Mouse (Mus musculus): ENCODE measurements around the gene Kdm6a. TPM values are rescaled to one million over a fixed set of nuclear protein-coding genes. Genes with fewer than 3 reads are reported as not detected.

Kdm6a gene
- total RNA-seq (2021), result 10 to 100 TPM; 30.7 to 53.3 TPM

DNA sequence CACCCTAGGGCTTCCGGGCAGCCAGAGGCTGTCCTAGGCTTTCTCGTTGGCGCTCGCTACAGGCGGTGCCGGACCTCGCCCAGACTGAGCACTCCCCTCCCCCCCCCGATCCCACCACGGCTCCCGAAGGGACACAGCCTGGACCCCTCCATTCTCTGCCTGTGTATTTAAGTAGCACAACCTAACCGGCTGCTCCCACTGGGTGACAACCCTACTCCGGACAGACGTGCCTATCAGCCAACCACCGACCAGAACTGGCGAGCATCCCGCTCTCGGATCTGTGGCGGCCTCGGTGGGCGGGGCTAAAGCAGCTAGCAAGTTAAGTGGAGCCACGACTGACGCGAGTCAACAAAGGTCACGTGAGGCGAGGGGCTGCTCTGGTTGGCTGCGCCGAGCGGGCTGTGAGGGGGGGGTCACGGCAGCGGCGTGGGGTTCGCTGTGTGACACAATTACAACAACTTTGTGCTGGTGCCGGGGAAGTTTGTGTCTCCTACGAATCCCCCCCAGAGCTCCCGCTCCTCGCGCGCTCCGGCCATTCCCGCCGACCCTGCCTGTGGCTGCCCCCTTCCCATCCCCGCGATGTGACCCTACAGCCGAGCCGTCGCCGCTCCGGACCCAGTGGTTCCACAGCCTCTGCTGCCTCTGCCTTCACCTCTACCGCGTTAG lies at the start of gene Kdm6a:
Gene Kdm6a, plus strand, starts transcription at position 384 of the 666 bp plus-strand sequence.
- peak; percentile 100 for DNase-seq

DNA sequence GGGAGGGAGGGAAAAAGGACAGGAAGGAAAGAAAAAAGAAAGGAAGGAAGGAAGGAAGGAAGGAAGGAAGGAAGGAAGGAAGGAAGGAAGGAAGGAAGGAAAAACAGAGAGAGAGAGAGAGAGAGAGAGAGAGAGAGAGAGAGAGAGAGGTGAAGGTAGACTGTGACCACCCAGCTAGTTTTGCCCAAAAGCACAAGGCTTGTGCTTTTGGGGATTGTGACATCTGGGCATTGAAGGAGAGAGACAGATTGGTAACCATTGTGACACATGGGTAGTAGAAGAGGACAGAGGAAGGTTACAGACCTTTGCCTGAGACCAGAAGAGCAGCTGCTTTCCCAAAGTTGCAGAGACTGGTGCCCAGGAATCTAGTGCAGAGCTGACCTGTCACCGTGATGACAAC lies 16.8 kb upstream of the Kdm6a start, which contains the start of gene Dusp21:
Gene Dusp21, plus strand, starts transcription at position 301 of the 400 bp plus-strand sequence.
- DNase-seq, result no peak

DNA sequence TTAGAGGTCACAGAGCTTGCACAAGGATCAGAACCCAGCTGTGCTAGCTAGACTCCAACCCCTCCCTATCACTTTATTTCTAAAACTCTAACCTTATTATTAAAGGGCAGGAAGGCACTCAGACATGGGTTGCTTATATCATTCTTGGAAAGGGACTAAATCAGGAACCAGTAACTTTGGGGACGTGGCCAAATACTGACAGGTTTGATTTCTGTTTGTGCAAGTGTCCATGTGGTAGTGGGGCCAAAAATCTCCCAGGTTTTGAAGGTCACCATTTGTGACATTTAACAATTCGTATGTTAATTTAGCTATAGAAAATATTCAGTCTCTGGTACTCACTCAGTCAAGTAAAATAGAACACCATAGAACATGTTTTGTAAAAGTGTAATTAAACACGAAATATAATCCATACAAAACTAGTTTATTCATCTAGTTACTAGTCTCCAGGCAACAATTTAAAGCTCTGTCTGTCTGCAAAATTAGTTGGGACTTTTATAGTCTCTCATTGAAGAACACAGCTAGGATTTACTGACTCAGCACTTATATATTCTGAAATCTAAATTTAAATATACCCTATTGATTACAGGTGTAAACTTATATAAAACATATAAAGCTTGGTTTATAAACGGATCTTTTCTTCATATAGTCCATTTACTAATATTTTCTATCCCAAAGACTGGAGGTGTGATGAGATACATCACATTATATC lies 1.5 kb upstream of the Kdm6a start:
- DNase-seq, result no peak

DNA sequence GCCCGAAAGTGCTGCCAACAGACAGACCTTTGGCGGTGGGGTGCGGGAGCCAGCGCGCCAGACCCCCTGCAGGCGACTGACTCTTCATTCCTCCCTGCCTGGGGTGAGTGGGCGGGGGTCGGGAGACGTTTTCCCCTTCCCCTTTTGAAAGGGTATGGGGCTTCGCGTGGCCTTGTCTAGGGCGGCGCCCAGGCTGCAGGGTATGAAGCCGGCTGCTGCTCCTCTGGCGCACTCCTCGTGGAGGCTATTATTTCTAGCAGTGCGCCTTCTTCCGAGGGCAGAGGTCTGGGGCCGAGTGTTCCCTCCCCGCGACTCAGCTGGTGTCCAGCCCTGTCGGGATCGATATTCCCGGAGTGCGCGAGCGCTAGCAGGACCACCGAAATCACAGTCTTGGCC lies 581 bp upstream of the Kdm6a start:
- no peak for DNase-seq

DNA sequence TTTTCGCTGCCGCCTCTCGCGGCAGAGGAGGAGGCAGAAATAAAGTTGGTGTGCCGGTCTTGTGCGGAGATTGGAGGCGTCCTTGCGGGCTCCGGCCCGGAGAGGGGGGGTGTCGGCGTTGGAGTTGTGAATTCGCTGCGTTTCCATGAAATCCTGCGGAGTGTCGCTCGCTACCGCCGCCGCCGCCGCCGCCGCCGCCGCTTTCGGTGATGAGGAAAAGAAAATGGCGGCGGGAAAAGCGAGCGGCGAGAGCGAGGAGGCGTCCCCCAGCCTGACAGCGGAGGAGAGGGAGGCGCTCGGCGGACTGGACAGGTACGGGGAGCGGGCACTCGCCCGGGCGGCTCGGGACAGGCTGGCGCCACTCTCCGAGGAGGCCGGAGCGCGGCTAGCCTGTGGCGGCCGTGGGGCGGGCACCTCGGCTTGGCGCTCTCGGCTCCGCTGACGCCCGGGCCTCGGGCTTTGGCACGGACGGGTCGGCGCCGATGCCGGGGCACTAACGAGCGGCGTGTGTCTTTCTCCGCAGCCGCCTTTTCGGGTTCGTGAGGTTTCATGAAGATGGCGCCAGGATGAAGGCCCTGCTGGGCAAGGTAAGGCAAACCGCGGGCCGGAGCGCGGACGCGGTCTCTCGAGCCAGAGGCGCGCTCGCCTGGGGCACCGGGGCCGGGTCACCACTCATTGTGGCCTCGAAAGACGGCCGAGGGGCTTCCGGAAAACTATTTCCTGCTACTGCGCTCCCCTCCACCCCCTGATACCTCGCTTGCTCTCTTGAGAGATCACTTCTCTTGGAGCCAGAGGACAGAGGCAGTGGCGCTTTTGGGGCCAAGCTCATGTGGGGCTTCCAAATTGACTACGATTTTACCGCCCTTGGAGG lies 721 bp downstream of the Kdm6a start:
- DNase-seq, result peak; percentile 70

DNA sequence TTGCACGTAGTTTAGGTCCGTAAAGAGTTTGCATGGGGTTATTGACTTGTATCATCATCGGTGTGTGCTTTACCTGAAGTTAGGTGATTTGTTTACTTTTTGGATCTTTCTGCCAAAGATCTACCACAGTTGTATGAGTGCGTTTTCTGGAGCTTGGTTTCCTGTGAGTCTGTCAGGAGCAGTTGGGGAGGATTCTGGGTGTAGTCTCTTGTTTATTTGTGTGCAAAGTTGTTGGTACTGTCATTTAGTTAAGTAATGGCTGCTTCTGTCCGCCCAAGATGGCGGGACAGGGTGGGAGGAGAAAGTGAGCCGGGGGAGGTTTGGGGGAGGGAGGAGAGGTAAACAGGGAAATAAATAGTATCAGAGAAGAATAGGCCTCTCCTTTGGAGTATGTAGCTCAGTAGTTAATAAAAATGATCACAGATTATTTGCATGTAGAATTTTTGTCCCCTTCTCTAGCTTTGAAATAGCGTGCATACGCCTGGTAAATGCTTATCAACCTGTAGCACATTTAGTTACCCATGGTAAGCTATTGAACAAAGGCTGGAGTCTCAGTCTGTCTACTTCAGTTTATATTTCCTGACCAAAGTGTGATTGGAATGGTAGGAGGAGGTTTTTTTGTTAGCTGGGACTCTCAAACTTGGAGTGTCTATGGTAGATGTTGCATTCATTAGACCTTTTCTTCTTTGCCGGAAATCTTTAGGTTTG lies 1.7 kb downstream of the Kdm6a start:
- DNase-seq, result peak; percentile 35

DNA sequence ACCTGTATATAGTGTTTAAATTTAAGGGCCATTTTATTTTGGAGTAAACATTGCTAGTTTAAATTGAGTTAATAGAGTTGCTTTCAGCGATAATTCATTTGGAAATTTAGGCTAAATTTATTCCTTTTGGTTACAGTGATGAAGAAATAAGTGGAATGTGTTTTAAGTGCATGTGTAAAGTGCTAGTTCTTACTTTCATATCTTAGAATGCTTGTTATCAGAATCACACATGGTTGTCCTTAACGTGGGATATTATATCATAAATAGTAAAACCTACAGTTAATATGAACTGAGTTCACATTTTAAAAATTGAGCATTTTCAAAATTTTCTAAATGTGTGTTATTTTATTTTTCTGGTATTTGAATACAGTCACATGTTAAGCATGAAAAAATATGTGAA lies 2.7 kb downstream of the Kdm6a start:
- DNase-seq, result no peak

DNA sequence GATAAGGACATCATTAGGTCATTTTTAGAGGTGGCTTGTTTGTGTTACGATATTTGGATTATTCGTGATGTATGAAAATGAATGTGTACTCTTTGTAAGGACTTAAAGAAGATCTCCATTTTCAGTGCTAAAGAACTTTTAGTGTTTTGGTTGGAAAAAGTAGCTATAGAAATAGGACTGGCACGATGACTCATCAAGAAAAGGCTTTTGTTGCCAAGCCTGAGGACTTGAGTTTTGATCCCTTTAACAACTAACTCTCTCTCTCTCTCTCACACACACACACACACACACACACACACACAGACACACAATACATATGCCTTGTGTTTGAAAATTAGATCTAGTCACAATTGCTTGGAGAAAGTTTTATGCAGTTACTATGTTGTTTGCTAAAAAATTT lies 4.6 kb downstream of the Kdm6a start:
- DNase-seq, result no peak

DNA sequence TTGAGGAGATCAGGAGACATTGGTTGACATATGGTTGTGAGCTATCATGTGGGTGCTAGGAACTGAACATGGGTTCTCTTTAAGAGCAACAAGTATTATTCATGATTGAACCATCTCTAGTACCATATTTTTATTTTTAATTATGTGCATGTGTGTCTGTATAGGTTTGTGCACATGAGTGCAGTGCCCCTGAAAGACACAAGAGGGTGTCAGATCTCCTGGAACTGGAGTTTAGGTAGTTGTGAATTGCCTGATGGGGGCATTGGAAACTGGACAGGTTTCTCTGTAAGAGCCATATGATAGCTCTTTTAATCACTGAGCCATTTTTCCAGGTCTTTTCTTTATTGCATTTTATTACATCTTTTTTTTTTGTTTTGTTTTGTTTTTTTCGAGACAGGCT lies 6.6 kb downstream of the Kdm6a start:
- no peak for DNase-seq

DNA sequence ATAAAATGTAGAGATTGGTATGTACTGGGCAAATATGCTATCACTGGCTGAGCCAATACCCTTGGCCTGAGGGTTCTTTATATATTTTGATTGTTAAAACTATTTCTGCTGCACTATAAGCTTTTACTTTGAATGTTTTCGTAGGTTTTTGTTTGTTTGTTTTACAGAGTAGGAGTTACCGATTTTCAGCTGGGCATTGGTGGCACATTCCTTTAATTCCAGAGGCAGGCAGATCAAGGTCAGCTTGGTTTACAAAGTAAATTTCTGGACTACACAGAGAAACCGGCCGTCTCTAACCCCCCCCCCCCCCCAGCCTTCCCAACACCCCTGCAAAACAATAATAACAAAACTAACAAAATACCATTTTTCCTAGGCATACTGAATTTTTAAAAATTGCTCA lies 12.5 kb downstream of the Kdm6a start:
- DNase-seq, result no peak

DNA sequence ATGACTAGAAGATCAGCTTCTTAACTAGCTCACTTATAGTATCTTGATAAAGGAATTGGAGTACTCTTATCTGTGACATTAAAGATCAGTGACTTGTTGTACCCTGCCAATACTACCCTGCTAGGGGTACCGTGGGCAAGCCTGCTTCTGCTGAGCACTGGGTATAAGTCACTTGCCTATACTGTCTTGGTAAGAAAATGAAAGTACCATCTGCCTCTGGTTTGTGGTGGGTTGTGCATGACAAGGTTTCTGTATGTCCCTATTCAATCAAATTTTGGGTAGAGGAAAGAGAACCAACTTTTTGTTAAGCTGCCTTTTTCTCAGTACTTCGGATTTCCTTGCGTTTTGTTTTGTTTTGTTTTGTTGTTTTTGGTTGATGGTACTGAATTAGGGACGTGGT lies 15.4 kb downstream of the Kdm6a start:
- DNase-seq, result no peak

DNA sequence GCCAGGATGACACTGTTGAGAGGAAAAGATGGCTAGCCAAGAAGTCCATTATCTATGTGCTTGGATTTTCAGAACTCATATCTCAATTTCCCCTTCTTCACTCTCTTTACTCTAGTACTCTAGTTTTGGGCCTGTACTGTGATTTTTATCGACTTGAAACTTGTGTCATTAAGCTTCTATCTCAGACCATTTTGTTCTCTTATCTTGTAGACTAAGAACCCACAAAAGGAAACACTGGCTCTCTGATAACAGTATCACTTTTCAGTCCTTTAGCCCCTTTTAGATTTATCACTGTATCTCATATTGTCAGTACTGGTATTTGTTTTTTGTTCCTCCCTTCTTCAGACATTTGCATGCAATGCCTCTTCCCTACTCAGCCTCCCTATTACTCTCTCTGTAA lies 17.1 kb downstream of the Kdm6a start:
- no peak for DNase-seq

DNA sequence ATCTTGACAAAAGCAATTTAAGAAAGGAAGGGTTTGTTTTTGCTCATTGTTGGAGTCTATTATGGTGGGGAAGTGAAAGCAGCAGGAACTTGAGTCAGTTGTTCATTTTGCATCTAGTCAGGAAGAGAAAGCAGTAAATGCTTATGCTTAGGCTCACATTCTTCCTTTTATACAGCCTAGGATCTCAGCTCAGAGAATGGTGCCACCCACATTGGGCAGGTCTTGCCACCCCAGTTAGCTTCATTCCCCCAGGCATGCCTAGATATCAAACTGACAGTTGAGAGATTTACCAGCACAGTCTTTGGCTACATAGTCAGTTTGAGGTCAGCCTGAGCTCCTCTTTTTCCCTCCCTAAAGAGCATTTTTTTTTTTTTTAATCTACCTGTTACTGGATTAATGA lies 24.8 kb downstream of the Kdm6a start:
- DNase-seq, result no peak

DNA sequence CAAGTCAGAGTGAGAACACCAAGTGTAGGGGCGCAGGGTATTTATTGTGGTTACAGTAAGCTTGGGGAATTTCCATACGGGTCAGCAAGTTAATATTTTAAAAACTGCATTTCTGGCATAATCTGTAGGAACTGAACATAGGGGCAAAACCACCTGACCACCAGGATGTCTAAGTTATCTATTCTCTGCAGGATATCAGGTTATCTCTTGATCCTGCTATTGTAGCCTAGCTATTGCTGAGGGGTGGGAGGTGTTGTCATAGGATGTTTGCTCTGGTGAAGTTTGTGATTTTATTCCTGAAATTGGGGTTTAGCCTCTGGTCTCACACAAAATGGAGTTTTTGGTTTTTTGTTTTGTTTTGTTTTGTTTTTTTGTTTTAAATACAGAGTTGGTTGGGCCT lies 25.9 kb downstream of the Kdm6a start:
- DNase-seq, result no peak

DNA sequence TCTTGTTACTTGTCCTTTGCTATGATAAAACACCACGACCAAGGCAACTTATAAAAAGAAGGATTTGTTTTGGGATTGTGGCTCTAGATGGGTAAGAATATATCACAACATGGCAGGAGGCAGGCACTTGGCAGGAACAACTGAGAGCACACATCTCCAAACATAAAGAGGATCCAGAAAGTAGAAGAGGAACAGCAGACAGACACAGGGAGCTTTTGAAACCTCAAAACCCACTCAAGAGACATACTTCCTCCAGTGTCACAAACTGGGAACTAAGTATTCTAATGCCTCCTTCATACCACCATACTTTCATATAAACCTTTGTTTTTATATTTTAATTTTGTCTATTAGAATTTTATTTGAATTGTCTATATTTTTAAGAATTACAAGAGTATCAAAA lies 77.2 kb downstream of the Kdm6a start:
- DNase-seq, result no peak

DNA sequence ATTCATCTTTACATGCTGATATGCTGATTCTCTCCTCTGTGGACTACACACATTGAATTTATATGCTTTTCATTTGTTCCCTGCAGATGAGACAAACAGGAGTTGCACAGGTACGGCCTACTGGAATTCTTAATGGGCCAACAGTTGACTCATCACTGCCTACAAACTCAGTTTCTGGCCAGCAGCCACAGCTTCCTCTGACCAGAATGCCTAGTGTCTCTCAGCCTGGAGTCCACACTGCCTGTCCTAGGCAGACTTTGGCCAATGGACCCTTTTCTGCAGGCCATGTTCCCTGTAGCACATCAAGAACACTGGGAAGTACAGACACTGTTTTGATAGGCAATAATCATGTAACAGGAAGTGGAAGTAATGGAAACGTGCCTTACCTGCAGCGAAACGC lies 88.2 kb downstream of the Kdm6a start:
- DNase-seq, result no peak

DNA sequence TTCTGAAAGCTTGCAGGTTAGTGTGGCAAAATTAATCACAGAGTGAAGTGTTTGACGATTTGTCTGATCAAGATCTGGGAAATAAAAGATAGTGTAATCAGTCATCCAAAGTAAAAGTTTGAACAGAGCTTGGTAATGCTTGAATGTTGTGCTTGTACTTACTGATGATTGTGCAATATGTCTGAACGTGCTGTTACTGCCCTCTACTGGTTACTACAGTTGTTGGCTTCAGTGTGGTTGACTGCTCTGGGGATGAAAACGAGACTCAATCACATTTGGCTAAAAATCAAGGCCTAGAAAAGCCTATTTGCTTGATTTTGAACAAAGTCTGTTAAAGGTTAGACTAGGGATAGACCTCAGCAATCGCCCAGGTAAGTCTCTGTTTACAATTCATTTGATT lies 92.4 kb downstream of the Kdm6a start:
- peak; percentile 58 for DNase-seq

DNA sequence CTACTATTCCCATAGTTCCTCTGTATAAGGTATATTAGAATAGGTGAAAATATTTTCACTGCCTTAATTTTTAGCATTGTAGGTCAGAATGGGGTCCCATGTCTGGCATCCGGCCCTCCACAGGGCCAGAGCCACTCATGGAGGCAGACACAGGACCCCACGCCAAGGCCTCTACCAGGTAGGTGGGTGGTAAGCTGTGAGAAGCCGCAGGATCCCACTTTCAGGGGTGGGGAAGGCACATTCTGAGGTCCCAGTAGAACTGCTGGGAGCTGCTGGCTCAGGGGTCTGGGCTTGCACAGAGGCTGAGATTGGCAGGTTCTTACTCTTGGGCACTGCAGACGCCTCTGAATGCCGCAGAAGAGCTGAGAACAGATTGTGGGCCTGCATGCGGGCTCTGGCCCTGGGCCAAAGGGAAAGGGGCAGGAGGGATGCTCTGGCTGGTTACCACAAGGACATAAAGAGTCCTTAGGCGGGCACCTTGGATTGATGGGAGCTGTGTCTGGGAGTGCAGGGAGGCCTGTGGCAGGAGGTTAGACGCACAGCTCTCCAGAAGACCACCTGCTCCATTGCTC lies 95.9 kb downstream of the Kdm6a start:
- no peak for DNase-seq

DNA sequence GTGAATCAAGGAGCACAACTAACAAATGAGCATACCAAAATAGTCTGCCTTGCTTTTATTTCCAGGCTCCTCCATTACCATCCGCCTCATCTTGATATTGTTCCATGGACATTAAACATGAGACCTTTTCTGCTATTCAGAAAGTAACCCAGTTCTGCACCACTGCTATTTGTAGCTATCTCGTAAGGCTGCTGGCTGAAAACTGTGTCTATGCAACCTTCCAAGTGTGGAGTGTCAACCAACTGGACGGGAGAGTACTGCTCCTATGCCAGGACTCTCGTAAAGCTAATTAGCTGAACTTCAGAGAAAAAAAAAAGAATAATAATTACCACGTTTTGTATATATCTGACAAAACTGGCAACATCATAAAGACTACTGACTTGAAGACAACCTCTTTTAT lies 116.2 kb downstream of the Kdm6a start:
- no peak for DNase-seq

DNA sequence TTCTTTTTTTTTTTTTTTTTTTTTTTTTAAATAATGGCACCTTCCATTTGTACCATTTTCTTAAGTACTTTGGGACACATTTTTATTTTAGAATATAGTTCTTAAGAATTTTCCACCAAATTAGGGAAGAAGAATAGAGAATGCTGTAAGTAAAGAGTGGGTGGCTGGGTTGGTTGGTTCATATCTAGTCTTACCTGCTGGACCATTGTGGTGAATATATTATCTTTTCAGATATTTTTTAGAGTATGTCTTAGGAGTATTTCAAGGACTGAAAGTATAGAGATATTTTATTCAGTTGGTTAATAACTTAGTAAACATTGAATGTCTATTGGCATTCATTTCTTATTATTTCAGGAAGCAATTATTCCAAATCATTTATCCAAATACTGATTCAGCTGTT lies 117.8 kb downstream of the Kdm6a start:
- no peak for DNase-seq
